Mouse (Mus musculus) olfactory bulb, adult 2 months (tissue): ENCODE measurements around the gene Nat9.

ENCODE experiments used
- CTCF ChIP-seq: fragments of 200-500 bp; IDR thresholded peaks from 2 replicates; pipeline ENCODE4 v1.5.1; 2012; ENCODE audit warnings: low read depth, mild to moderate bottlenecking, low read length, moderate library complexity; ENCODE audit not compliant: insufficient read depth
- POLR2A ChIP-seq: fragments of 200-500 bp; IDR thresholded peaks from 2 replicates; pipeline ENCODE4 v1.6.1; 2012; ENCODE audit warnings: mild to moderate bottlenecking, low read depth, low read length, moderate library complexity; ENCODE audit not compliant: insufficient read depth

DNA sequence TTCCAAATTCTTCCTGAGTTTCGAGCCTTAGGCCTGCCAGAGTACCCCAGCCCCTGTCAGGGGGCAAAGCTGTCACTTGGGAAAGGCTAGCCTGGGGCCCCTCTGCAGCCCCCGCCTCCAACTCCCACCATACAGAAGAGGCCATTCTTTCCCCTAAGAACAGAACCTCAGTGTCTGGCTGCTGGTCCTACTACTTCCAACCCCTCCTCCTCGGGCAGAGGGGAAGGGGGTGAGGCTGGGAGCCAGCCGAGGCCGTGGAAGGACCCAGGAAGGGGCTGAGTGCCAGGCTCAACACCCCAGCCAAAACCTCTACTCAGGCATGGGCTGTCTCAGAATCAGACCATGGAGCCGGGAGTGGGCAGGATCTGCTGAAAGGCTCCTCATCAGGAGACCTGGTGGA is 8.5 kb downstream of the Nat9 start:
- TF ChIP-seq POLR2A (no peak), CTCF (no peak)
